7 mouse cellular contexts compared by ENCODE assay signal in the genomic region with DNA sequence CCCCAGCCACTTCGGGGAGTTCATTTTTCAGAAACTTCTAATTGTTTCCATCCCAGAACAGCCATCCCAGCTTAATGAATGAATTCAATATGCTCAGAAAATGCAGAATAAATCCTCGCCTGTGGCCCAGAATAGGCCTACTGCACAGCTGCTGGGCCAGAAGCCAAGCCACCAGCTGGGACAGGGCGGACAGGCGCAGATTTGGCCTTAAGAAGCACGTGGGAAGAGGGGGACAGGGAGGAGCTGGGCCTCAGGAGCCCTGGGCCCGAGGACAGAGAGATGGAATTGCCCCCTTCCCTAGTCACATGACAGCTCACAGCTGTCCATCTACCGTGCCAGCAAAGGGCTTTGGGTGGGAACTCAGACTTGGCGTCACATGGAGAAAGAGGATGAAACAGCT. TPM values are rescaled to one million over a fixed set of nuclear protein-coding genes. Genes with fewer than 3 reads are reported as not detected.
DNase-seq lines count a peak whose midpoint lies in the region; ATAC-seq and TF ChIP-seq lines count a peak whose summit lies in the region.

No protein-coding gene starts in this region.

- TF ChIP-seq CTCF in heart, postnatal 0 days (IDR thresholded peaks at IDR 0.05; ENCODE audit: low read depth) = no peak

- peaks cover 62% of the 10 kb centered on the region for H3K4me1 ChIP-seq in forebrain, embryonic 12.5 days
- H3K4me1 ChIP-seq in heart, postnatal 0 days (ENCODE audit: control insufficient read depth, insufficient read depth) = peaks cover 9% of the 10 kb centered on the region; the same call in 1 of the 2 replicates

- no peak overlapping the region for H3K4me3 ChIP-seq in forebrain, embryonic 12.5 days (replicated peaks)
- no peak overlapping the region for H3K4me3 ChIP-seq in heart, postnatal 0 days (ENCODE audit: low read depth, low read length)

- 26% methylated on average over 8 of the region's 8 CpGs for WGBS in forebrain, embryonic 12.5 days
- 20% methylated on average over 8 of the region's 8 CpGs for WGBS in heart, postnatal 0 days

- H3K9me3 ChIP-seq in forebrain, embryonic 12.5 days = no peaks in the 10 kb centered on the region
- no peaks in the 10 kb centered on the region for H3K9me3 ChIP-seq in heart, postnatal 0 days (replicated peaks; ENCODE audit: control insufficient read depth, low read length)

- peak; percentile 38 for DNase-seq in embryo, embryonic 11.5 days (ENCODE audit: low read depth, low spot score)
- DNase-seq in heart, postnatal 0 days (ENCODE audit: low spot score) = peak; percentile 85
- DNase-seq in layer of hippocampus, adult 9-11 months = peak; percentile 80
- peak; percentile 75 to 91 for DNase-seq in lung, postnatal 4 days
- peak; percentile 53 to 58 for DNase-seq in right cerebral cortex, postnatal 36 days (ENCODE audit: low spot score in 2 of 2)
- no peak for DNase-seq in spleen, postnatal 14 days (ENCODE audit: low spot score in 2 of 2)

- peaks cover 10% of the 10 kb centered on the region; the same call in 1 of the 2 replicates for H3K27me3 ChIP-seq in forebrain, embryonic 12.5 days
- H3K27me3 ChIP-seq in heart, postnatal 0 days (ENCODE audit: control insufficient read depth, insufficient read depth, low read length) = no peaks in the 10 kb centered on the region

- ATAC-seq in forebrain, embryonic 12.5 days (ENCODE audit: low FRiP score) = peak; percentile 66; the same call in 1 of the 2 replicates
- peak; percentile 87 for ATAC-seq in heart, postnatal 0 days (ENCODE audit: insufficient read depth, low read depth)

- no peak for TF ChIP-seq EP300 in heart, postnatal 0 days (IDR thresholded peaks at IDR 0.05; ENCODE audit: low read depth)

- peak overlapping the region; percentile 82 for H3K27ac ChIP-seq in forebrain, embryonic 12.5 days
- H3K27ac ChIP-seq in heart, postnatal 0 days (ENCODE audit: low read depth) = peak overlapping the region; percentile 40

- no peak overlapping the region for H3K9ac ChIP-seq in forebrain, embryonic 12.5 days
- H3K9ac ChIP-seq in heart, postnatal 0 days (replicated peaks; ENCODE audit: low read depth, low read length) = no peak overlapping the region

- H3K36me3 ChIP-seq in forebrain, embryonic 12.5 days (replicated peaks) = no peaks in the 10 kb centered on the region
- peaks cover 17% of the 10 kb centered on the region for H3K36me3 ChIP-seq in heart, postnatal 0 days (replicated peaks; ENCODE audit: control insufficient read depth, insufficient read depth, low read length)

- H3K4me2 ChIP-seq in forebrain, embryonic 12.5 days = no peak overlapping the region
- no peak overlapping the region for H3K4me2 ChIP-seq in heart, postnatal 0 days (ENCODE audit: low read depth, low read length)

RNA-seq across cellular contexts. Expression of gene Myo18b, which starts 43.0 kb away (rescaled TPM):
- polyA plus RNA-seq in forebrain, embryonic 12.5 days (2016; fragmentation: Nextera tagmentation; extraction: Ambion mirVana) = 0.65 and 0.83 TPM in 2 replicates
- total RNA-seq in heart, postnatal 0 days (2014; rRNA removed; ENCODE audit: low replicate concordance) = 99.8 and 110 TPM in 2 replicates
- 23.3 and 26.5 TPM in 2 replicates for polyA plus RNA-seq in heart, postnatal 0 days (2015; fragmentation: Nextera tagmentation; extraction: Ambion mirVana)

Comparison
In these comparisons a context has a peak if more than half of its experiments do, and no peak if none do; other contexts are left out.
1. DNase-seq: peak in embryo, embryonic 11.5 days (single experiment), heart, postnatal 0 days (single experiment), layer of hippocampus, adult 9-11 months (single experiment), lung, postnatal 4 days (2 of 2) and right cerebral cortex, postnatal 36 days (2 of 2); none in spleen, postnatal 14 days (0 of 2).
2. RNA of gene Myo18b, which starts 43.0 kb away (polyA plus RNA-seq): 23.3 to 26.5 TPM in heart, postnatal 0 days; 0.65 to 0.83 TPM in forebrain, embryonic 12.5 days; every median in the first group is over 10 times any median in the second.